Mouse (Mus musculus) midbrain, postnatal 0 days (tissue): ENCODE data around the gene 6430548M08Rik. TPM values are rescaled to one million over a fixed set of nuclear protein-coding genes. Genes with fewer than 3 reads are reported as not detected.

Experiments
- ATAC-seq: fragments of 200-750 bp; cut with Nextera tagmentation; 2 replicates; pipeline ENCODE4 v1.8.0; 2017; ENCODE audit warnings: moderate number of reproducible peaks, mild to moderate bottlenecking, moderate TSS enrichment, moderate library complexity; ENCODE audit not compliant: low FRiP score
- DNase-seq: peaks from one replicate; pipeline ENCODE4 v3.0.0-alpha.2; 2015; ENCODE audit warnings: low spot score
- H3K27ac ChIP-seq: fragments of 300-500 bp; sonication (generic); 2 replicates; pipeline ENCODE4 v1.5.1; 2014; ENCODE audit warnings: low read depth, mild to moderate bottlenecking, low read length, mixed read lengths
- H3K27me3 ChIP-seq: fragments of 300-500 bp; sonication (generic); 2 replicates; pipeline ENCODE4 v1.6.1; 2014; ENCODE audit warnings: low read length, control low read depth, mixed read lengths; ENCODE audit not compliant: insufficient read depth
- H3K36me3 ChIP-seq: fragments of 300-500 bp; sonication (generic); 2 replicates; pipeline ENCODE4 v1.6.1; 2014; ENCODE audit warnings: low read length, control low read depth, mixed read lengths; ENCODE audit not compliant: insufficient read depth
- H3K4me1 ChIP-seq: fragments of 300-500 bp; sonication (generic); 2 replicates; pipeline ENCODE4 v1.6.1; 2014; ENCODE audit warnings: mild to moderate bottlenecking, control low read depth, antibody characterized with exemption, low read length, mixed read lengths; ENCODE audit not compliant: insufficient read depth
- H3K4me2 ChIP-seq: fragments of 300-500 bp; sonication (generic); 2 replicates; pipeline ENCODE4 v1.6.1; 2014; ENCODE audit warnings: low read depth, mild to moderate bottlenecking, low read length, mixed read lengths; ENCODE audit not compliant: poor library complexity, severe bottlenecking
- H3K4me3 ChIP-seq: fragments of 300-500 bp; sonication (generic); 2 replicates; pipeline ENCODE4 v1.5.1; 2014; ENCODE audit warnings: low read depth, mild to moderate bottlenecking, low read length, moderate library complexity
- H3K9ac ChIP-seq: fragments of 300-500 bp; sonication (generic); replicated peaks from 2 replicates; pipeline ENCODE4 v1.6.1; 2014; ENCODE audit warnings: mild to moderate bottlenecking, low read length, moderate library complexity, mixed read lengths; ENCODE audit not compliant: poor library complexity, severe bottlenecking
- H3K9me3 ChIP-seq: fragments of 300-500 bp; sonication (generic); 2 replicates; pipeline ENCODE4 v1.6.1; 2016; ENCODE audit warnings: low read length, control low read depth
- CTCF ChIP-seq: IDR thresholded peaks from 2 replicates; pipeline ENCODE4 v1.5.1; 2016; ENCODE audit warnings: antibody characterized with exemption, mild to moderate bottlenecking
- WGBS: fragments of 180-500 bp; shearing (Covaris S2); extraction: QIAGEN DNeasy Blood & Tissue Kit; methylation state at CpG from one replicate; pipeline ENCODE4 v1.1.7; 2014; 5-methylcytosine and 5-hydroxymethylcytosine counted together
- polyA plus RNA-seq: library from polyadenylated mRNA; unstranded; fragments of >200 nt; fragmentation: Nextera tagmentation; extraction: Ambion mirVana; gene quantifications from 2 replicates; pipeline ENCODE4 v1.2.1, GENCODE M21; 2015
- total RNA-seq: library from RNA; depleted of rRNA; stranded (reverse); fragments of >200 nt; gene quantifications from 2 replicates; pipeline ENCODE4 v1.2.3, GENCODE M21; 2014

The 6430548M08Rik gene
- total and polyA plus RNA-seq, 2 experiments from 2014 or later, result 40.5 to 69.7 TPM

DNA sequence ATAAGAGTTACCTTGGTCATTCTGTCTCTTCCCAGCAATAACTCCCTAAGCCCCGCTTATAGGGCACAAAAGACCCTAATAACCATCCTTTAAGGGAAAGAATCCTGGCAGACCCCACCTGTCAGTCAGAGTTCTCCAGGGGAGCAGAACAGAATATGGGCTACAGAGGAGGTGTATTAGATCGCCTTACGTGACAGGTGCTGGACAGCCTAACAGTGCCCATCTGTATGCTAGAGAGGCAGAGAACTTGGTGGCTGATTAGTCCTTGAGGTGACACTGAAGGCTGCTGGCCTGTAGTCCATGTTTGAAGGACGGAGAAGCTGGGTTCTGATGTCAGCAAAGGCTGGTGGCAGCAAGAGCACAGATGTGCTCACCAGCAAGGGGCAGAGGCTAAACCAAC is 3.0 kb upstream of the 6430548M08Rik start:
- H3K27me3 ChIP-seq, result no peaks in the 10 kb centered on the region
- no peak overlapping the region for H3K4me3 ChIP-seq
- no peak for TF ChIP-seq CTCF
- H3K9ac ChIP-seq, result no peak overlapping the region
- H3K4me1 ChIP-seq, result no peaks in the 10 kb centered on the region
- DNase-seq (no peak), ATAC-seq (no peak)
- no peaks in the 10 kb centered on the region for H3K36me3 ChIP-seq
- H3K27ac ChIP-seq, result no peak overlapping the region
- 80% methylated on average over 4 of the region's 4 CpGs for WGBS
- no peaks in the 10 kb centered on the region for H3K9me3 ChIP-seq
- no peak overlapping the region for H3K4me2 ChIP-seq

DNA sequence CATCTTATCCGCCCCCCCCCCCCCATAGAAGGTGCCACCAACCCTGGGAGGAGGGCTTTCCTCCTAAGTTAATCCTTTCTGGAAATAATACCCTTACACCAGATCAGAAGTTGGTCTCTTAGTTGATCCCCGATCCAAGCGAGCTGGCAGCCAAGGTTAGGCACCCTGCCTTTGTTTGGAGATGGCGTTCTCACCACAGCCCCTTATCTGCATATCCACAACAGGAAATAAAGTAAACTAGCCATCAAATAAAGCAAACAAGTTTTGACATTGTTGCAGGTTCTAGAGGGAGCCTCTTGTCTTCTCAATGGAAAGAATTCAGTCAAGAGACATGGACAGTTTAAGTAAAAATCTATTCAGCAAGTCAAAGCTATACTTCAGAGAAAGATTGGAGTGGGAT is 2.6 kb upstream of the 6430548M08Rik start:
- DNase-seq (no peak), ATAC-seq (no peak)
- Histone ChIP-seq H3K4me3 (no peak overlapping the region), H3K27me3 (no peaks in the 10 kb centered on the region), H3K9me3 (no peaks in the 10 kb centered on the region), H3K27ac (no peak overlapping the region), H3K9ac (no peak overlapping the region), H3K4me1 (no peaks in the 10 kb centered on the region), H3K36me3 (no peaks in the 10 kb centered on the region), H3K4me2 (no peak overlapping the region)
- no peak for TF ChIP-seq CTCF
- WGBS, result 60% methylated on average over 4 of the region's 4 CpGs

DNA sequence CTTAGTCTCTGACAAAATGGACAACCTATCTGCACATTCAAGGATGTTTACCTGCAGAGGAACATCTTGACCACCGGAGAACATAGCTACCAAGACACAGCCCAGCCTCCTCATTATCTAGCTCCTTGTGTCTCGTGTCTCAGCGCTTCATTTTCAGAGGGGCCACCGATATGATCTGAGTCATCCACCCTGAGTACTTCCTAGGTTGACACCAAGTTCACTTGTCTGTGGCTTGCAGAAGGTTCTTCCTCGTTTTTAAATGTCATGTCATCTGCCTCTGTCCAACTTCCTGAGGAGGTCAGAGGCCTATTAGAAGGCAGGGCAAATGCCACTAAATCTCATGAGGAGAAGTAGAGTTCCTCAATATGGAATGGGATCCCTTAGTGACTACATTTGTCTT is 1.4 kb upstream of the 6430548M08Rik start:
- H3K4me2 ChIP-seq, result no peak overlapping the region

DNA sequence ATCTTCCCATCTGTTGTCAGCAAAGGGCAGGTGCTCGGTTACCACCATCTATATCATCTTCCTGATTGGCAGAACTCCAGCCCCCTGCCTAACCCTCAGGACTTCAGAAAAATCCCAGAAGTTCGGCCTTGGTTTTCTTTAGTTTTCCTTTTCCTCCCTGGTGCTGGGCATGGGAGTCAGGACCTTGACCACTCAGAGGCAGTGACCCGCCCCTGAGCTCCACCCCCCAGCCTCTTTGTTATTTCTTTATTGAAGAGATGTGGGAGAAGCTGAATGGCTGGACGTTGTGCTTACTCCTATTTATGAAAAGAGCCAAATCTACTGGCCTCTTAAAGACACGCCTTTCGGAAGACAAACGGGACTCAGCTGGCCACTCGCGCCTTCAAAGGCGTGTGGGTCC is 646 bp upstream of the 6430548M08Rik start:
- no peak; the same call in 1 of the 2 replicates for ATAC-seq
- WGBS, result 3% methylated on average over 10 of the region's 10 CpGs
- peak overlapping the region; percentile 71 for H3K4me2 ChIP-seq
- peak overlapping the region; percentile 78 for H3K4me3 ChIP-seq
- H3K9ac ChIP-seq, result peak overlapping the region; percentile 44
- H3K4me1 ChIP-seq, result no peaks in the 10 kb centered on the region
- H3K27ac ChIP-seq, result peak overlapping the region; percentile 73
- no peak for DNase-seq
- no peaks in the 10 kb centered on the region for H3K36me3 ChIP-seq
- H3K9me3 ChIP-seq, result no peaks in the 10 kb centered on the region
- H3K27me3 ChIP-seq, result no peaks in the 10 kb centered on the region
- TF ChIP-seq CTCF, result no peak

More for the DNA sequence above, 1.4 kb upstream of the 6430548M08Rik start:
- Histone ChIP-seq H3K9me3 (no peaks in the 10 kb centered on the region), H3K9ac (no peak overlapping the region), H3K36me3 (no peaks in the 10 kb centered on the region), H3K4me1 (no peaks in the 10 kb centered on the region), H3K27me3 (no peaks in the 10 kb centered on the region), H3K27ac (no peak overlapping the region), H3K4me3 (no peak overlapping the region)
- DNase-seq, result no peak
- no peak for TF ChIP-seq CTCF
- WGBS, result 80% methylated on average over 5 of the region's 5 CpGs
- no peak for ATAC-seq

DNA sequence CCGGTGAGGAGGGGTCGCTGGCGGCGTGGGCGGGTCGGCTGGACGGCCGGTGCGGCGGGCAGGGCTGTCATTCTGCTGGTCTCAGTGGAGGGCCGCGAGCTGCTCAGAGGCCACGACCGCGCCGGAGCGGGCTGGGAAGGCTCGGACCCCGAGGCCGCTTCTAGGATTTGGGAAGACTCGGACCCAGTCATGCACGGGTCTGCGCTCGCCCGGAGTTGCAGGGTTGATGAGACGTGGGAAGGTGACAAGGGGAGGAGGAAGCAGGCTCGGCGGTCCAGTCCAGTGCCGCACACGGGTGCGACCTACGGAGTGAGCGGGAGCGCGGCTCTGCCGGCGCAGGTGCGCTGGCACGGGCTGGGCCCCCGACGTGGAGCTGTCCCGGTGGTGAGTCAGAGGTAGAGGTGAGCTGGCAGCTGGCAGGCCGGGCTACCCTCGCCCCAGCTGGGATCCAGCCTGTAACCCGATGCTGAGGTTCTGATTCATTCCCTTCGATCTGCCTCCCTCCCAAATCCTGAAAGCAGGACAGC is 426 bp downstream of the 6430548M08Rik start:
- no peak for TF ChIP-seq CTCF
- Histone ChIP-seq H3K9me3 (no peaks in the 10 kb centered on the region), H3K27me3 (no peaks in the 10 kb centered on the region), H3K4me1 (no peaks in the 10 kb centered on the region), H3K4me2 (peak overlapping the region; percentile 73), H3K36me3 (no peaks in the 10 kb centered on the region), H3K27ac (peak overlapping the region; percentile 82), H3K9ac (peak overlapping the region; percentile 86), H3K4me3 (peak overlapping the region; percentile 78)
- ATAC-seq, result peak; percentile 57
- under 1% methylated on average over 36 of the region's 46 CpGs for WGBS
- DNase-seq, result no peak

DNA sequence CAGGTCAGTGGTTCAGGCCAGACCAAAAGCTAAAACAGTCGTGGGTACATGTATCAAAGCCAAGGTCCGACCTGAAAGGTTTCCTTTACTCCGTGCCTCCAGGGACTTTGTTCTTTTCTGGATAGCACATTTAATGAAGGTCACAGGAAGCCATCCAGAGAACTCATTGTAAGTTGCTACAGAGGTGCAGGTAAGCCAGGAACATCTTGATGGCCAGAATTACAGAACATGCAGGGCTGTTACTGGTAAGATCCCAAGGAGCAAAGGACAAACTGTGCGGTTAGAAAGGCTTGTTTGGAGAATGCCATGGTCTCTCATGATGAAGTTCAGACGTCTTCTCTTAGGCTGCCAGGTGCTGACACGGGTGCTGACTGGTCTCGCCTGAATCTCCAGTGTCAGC is 2.6 kb downstream of the 6430548M08Rik start:
- WGBS, result 73% methylated on average over 7 of the region's 7 CpGs

More for the DNA sequence above, 2.6 kb downstream of the 6430548M08Rik start:
- ATAC-seq (no peak), DNase-seq (no peak)
- Histone ChIP-seq H3K36me3 (no peaks in the 10 kb centered on the region), H3K4me1 (no peaks in the 10 kb centered on the region), H3K9ac (no peak overlapping the region), H3K9me3 (no peaks in the 10 kb centered on the region), H3K4me2 (no peak overlapping the region), H3K27me3 (no peaks in the 10 kb centered on the region), H3K27ac (no peak overlapping the region), H3K4me3 (no peak overlapping the region)
- TF ChIP-seq CTCF, result no peak
